In the genomic region with DNA sequence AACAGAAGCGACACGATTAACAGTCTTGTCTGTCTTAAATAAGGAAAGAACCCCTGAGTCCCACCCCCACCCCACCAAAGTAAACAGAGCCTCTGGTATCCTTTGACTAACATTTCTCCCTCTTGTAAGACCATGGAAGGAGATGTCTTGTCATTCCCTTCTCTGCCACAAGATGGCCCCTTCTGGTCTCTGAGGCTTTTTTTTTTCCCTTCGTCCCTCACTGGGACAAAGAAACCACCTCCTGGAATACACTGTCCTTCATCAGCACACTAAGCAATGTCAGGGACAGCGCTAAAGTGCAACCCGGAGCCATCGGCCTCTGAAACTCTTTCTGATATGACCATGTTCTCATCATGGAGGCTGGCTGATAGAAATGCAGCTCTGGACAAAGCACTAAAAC, we compare ENCODE assay signal across 7 mouse cellular contexts.
DNase-seq lines count a peak whose midpoint lies in the region; ATAC-seq lines count a peak whose summit lies in the region.

No protein-coding gene starts in this region.

- H3K9me3 ChIP-seq in hindbrain, embryonic 14.5 days (ENCODE audit: control insufficient read depth, low read length): no peaks in the 10 kb centered on the region
- no peaks in the 10 kb centered on the region for H3K9me3 ChIP-seq in liver, embryonic 13.5 days (replicated peaks)
- no peaks in the 10 kb centered on the region for H3K9me3 ChIP-seq in neural tube, embryonic 14.5 days (ENCODE audit: control insufficient read depth, low read length)

- no peaks in the 10 kb centered on the region for H3K27me3 ChIP-seq in hindbrain, embryonic 14.5 days (ENCODE audit: control insufficient read depth, insufficient read depth, low read length)
- no peaks in the 10 kb centered on the region for H3K27me3 ChIP-seq in liver, embryonic 13.5 days
- no peaks in the 10 kb centered on the region for H3K27me3 ChIP-seq in neural tube, embryonic 14.5 days (ENCODE audit: control insufficient read depth, insufficient read depth, low read length)

- peak; percentile 67 for DNase-seq in urinary bladder, postnatal 14 days (ENCODE audit: low spot score)
- DNase-seq in urinary bladder, postnatal 10 days (ENCODE audit: low spot score): no peak
- peak; percentile 93 for DNase-seq in brain, adult 2 months (ENCODE audit: low read depth, low spot score)
- peak; percentile 83 for DNase-seq in hindbrain, embryonic 14.5 days (ENCODE audit: low spot score)
- peak; percentile 27 for DNase-seq in liver, embryonic 13.5 days

- H3K4me1 ChIP-seq in hindbrain, embryonic 14.5 days (replicated peaks; ENCODE audit: control insufficient read depth, insufficient read depth, low read length): peaks cover 17% of the 10 kb centered on the region; the same call in 1 of the 2 replicates
- H3K4me1 ChIP-seq in liver, embryonic 13.5 days (replicated peaks): peaks cover 7% of the 10 kb centered on the region
- H3K4me1 ChIP-seq in neural tube, embryonic 14.5 days (ENCODE audit: control insufficient read depth, insufficient read depth, low read length): peaks cover 11% of the 10 kb centered on the region

- peak; percentile 58 for ATAC-seq in erythroblast, adult 5-6 weeks (replicated peaks; ENCODE audit: low FRiP score, poor library complexity, severe bottlenecking)
- ATAC-seq in hindbrain, embryonic 14.5 days (ENCODE audit: low FRiP score): no peak
- no peak for ATAC-seq in liver, embryonic 13.5 days (ENCODE audit: low read depth)
- ATAC-seq in neural tube, embryonic 14.5 days (ENCODE audit: low read depth): no peak

- 0 out of 2 replicates have a peak overlapping the region, but pooled peaks have one; percentile 28 for H3K9ac ChIP-seq in hindbrain, embryonic 14.5 days
- no peak overlapping the region for H3K9ac ChIP-seq in liver, embryonic 13.5 days
- H3K9ac ChIP-seq in neural tube, embryonic 14.5 days (replicated peaks; ENCODE audit: low read depth, low read length): no peak overlapping the region

- WGBS in hindbrain, embryonic 14.5 days: 43% methylated on average over 6 of the region's 6 CpGs
- WGBS in liver, embryonic 13.5 days (ENCODE audit: insufficient replicate concordance): 46% methylated on average over 6 of the region's 6 CpGs
- 45% methylated on average over 6 of the region's 6 CpGs for WGBS in neural tube, embryonic 14.5 days

- peak overlapping the region; percentile 67 for H3K27ac ChIP-seq in hindbrain, embryonic 14.5 days
- no peak overlapping the region for H3K27ac ChIP-seq in liver, embryonic 13.5 days
- peak overlapping the region; percentile 53; the same call in 1 of the 2 replicates for H3K27ac ChIP-seq in neural tube, embryonic 14.5 days (ENCODE audit: low read depth, low read length)

- H3K4me3 ChIP-seq in hindbrain, embryonic 14.5 days (replicated peaks; ENCODE audit: low read length): no peak overlapping the region
- no peak overlapping the region for H3K4me3 ChIP-seq in liver, embryonic 13.5 days (replicated peaks)
- H3K4me3 ChIP-seq in neural tube, embryonic 14.5 days (ENCODE audit: low read depth, low read length): no peak overlapping the region

- no peak overlapping the region for H3K4me2 ChIP-seq in hindbrain, embryonic 14.5 days (replicated peaks)
- no peak overlapping the region for H3K4me2 ChIP-seq in liver, embryonic 13.5 days
- no peak overlapping the region for H3K4me2 ChIP-seq in neural tube, embryonic 14.5 days (ENCODE audit: low read depth, low read length)

- peaks cover 77% of the 10 kb centered on the region for H3K36me3 ChIP-seq in hindbrain, embryonic 14.5 days (replicated peaks; ENCODE audit: control insufficient read depth, insufficient read depth)
- peaks cover 49% of the 10 kb centered on the region for H3K36me3 ChIP-seq in liver, embryonic 13.5 days
- H3K36me3 ChIP-seq in neural tube, embryonic 14.5 days (ENCODE audit: control insufficient read depth, insufficient read depth, low read length): peaks cover 38% of the 10 kb centered on the region
